Mouse (Mus musculus): Measurements from ENCODE around the gene Rpl38. TPM values are rescaled to one million over a fixed set of nuclear protein-coding genes. Genes with fewer than 3 reads are reported as not detected.

Gene Rpl38
- total RNA-seq (2021): 100 to 1,000 TPM; 532 to 566 TPM

DNA sequence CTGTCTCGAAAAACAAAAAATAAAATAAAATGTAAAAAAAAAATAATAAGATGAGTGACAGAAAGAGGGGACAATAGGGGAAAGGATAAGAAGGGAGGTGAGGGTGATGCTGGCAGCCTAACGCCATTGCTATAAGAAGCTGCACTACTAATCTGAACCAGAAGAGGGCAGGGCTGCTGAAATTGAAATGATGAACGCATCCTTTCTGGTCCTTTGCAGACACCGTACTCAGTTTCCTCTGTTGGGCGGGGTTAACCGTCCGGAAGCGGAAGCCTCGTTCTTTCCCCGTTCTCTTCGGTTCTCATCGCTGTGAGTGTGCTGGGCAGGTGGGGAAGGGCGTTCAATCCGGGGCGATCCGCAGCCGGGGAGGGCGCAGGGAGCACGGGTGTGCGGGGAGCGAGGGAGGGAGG, at the start of gene Rpl38:
Rpl38 (plus strand) TSS at position 224 of the 410 bp plus-strand sequence.
- intact Hi-C loops (cut with DNase I): no loop called here
- peak; percentile 80 for DNase-seq (ENCODE audit: low spot score)

GRCm38 (mm10) chr11:114618697-114619417, 49.5 kb upstream of the Rpl38 start:
- no peak for DNase-seq (ENCODE audit: low spot score)
- intact Hi-C loops (cut with DNase I): no loop called here

DNA sequence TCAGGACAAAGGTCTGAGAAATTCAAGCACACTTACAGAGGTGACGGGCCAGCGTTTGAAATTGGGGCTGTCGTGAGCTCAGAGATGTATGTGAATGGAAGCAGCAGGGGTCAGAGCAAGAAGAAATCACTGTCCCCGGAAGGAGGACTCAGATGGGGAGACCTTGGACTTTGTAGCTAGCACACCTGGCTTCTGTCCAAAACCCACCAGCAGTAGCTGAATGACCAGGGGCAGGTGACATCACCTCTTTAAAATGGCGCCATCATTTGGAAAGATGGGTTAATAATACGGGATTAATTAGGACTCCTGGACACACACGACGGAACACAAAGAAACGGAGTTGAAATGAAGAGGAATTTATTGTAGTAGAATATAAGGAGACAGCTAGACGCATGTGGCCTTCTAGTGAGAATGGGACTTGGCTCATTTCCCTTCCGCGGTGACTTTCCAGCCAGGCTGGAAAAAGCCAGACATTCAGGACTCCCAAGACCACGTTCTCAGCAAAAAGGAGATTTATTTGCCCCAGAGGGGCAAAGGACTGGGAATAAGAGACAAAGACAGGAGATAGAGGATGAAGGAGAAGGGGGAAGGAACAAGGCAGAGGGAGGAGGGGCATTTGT, 42.1 kb upstream of the Rpl38 start:
- DNase-seq (ENCODE audit: low spot score): no peak
- intact Hi-C loops (cut with DNase I): no loop called here

DNA sequence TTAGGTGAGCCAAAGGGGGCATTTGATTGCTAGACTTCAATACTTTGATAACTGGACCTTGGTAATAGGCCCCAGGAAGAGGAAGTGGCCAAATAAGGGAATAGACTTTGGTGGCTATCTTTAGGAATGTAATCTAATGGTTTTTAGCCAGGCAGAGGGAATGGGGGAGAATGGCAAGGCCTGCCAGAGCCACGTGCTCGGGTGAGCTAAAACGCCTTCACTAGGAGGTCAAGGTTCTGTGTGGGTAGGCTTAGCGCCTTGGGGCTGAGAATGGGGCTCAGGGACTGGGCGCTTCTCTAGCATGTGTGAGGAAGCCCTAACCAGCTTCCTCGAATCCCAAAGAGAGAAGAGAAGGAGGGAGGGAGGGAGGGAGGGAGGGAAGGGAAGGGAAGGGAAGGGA, 41.3 kb upstream of the Rpl38 start:
- intact Hi-C loops (cut with DNase I): no loop called here
- no peak for DNase-seq (ENCODE audit: low spot score)

DNA sequence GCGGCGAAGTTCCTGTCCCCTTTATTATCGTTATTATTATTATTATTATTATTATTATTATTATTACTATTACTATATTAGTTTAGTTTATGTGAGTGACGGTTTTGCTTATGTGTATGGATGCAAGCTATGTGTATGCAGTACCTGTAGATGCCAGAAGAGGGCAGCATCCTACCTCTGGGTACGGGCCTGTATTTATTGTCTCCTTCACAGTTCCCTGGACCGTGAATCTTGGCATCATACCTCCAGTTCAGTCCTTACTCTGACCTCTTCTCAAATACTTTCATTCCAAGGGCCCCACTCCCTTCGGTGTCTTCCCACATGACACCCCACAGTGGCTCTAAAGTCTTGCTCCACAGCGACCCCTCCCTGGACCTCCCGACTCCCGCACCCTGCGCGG, 40.3 kb upstream of the Rpl38 start:
- no peak for DNase-seq (ENCODE audit: low spot score)
- intact Hi-C loops (cut with DNase I): no loop called here

- intact Hi-C loops (cut with DNase I): loop anchor here (10.0 kb wide), 1 partner anchor 425 kb away; no protein-coding TSS in a partner anchor
- no peak for DNase-seq (ENCODE audit: low spot score)
Measured at GRCm38 (mm10) chr11:114630044-114630443, 38.3 kb upstream of the Rpl38 start.

- no peak for DNase-seq (ENCODE audit: low spot score)
- intact Hi-C loops (cut with DNase I): loop anchor here (10.0 kb wide), 1 partner anchor 427 kb away; no protein-coding TSS in a partner anchor
Measured at GRCm38 (mm10) chr11:114632266-114632665, 36.1 kb upstream of the Rpl38 start.

GRCm38 (mm10) chr11:114636292-114636691, 32.0 kb upstream of the Rpl38 start:
- intact Hi-C loops (cut with DNase I): loop anchor here (1.0 to 10.0 kb wide), 4 partner anchors 113 to 771 kb away; no protein-coding TSS in a partner anchor
- peak; percentile 28 for DNase-seq (ENCODE audit: low spot score)

DNA sequence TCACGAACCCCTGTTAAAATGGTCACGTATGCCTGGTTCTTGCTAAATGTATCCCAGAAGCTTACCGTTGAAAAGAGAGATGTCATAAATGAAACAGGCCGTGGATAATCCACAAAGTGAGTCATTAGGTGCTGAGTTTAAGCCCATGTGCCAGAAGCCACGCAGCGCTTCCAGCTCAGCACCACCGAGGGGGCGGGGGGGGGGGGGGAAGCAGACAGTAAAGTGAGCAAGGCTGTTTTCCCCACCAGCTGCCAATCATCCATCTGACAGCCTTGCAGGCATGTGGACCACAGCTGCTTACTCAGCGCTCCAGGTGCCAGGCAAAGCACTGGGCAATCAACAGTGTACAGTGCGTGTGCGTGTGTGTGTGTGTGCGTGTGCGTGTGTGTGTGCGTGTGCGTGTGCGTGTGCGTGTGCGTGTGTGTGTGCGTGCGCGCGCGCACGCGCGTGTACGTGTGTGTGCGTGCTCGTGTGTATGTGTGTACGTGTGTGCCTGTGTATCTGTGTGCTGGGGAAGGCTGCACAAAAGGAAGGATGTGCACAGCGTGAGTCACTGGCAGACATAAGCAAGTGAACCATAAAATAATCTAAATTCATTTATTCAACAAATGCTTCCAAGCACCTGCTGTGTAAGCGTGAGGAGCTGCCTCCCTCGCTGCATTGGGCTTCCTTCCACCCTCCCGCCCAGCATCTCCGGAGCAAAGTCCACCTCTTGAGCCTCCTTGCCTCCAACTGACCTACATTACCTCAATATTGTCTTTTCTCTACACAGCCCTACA, 31.4 kb upstream of the Rpl38 start:
- DNase-seq (ENCODE audit: low spot score): no peak
- intact Hi-C loops (cut with DNase I): loop anchor here (1.0 to 10.0 kb wide), 4 partner anchors 114 to 772 kb away; no protein-coding TSS in a partner anchor

- intact Hi-C loops (cut with DNase I): loop anchor here (5.0 to 10.0 kb wide), 2 partner anchors 434 to 566 kb away; no protein-coding TSS in a partner anchor
- DNase-seq (ENCODE audit: low spot score): no peak
Measured at GRCm38 (mm10) chr11:114638647-114639290, 29.6 kb upstream of the Rpl38 start.

GRCm38 (mm10) chr11:114639681-114640103, 28.6 kb upstream of the Rpl38 start:
- DNase-seq (ENCODE audit: low spot score): no peak
- intact Hi-C loops (cut with DNase I): loop anchor here (5.0 to 10.0 kb wide), 2 partner anchors 435 to 567 kb away; no protein-coding TSS in a partner anchor

DNA sequence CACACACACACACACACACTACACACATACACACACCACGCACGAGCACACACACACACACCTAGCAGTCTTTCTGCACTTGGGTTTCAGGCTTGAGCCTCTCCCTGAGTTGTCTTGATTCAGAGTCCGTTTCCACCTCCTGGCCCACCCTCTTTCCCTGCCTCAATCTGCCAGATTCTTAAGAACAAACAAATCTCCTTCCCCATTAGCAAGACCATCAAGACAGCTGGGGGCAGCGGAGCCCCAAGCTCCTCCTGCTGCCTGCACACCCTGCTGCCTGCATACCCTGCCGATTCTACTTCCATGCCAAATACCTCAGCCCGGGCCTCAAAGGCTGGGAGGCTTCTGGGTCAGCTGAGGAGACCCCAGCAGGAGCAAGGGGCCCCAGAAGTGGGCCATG, 27.7 kb upstream of the Rpl38 start:
- intact Hi-C loops (cut with DNase I): no loop called here
- DNase-seq (ENCODE audit: low spot score): no peak

DNA sequence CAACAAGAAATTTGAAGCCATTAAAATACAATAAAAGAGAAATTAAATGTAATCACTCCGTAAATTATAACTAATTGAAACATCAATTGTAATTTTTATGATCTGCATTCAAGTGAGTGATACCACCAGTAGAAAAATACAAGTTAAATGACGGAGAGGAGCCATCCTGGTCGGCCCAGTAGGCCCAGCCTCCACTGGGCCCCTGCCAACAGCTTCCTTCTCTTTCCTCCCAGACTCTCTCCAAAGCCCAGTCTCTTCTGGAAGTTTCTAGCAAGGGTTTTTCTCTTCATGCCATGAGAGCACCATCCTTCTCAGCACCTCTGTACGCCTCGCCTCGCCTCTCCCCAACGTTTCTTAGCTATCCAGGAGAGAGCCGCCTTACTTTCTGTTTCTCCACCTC, 27.2 kb upstream of the Rpl38 start:
- DNase-seq (ENCODE audit: low spot score): no peak
- intact Hi-C loops (cut with DNase I): no loop called here

DNA sequence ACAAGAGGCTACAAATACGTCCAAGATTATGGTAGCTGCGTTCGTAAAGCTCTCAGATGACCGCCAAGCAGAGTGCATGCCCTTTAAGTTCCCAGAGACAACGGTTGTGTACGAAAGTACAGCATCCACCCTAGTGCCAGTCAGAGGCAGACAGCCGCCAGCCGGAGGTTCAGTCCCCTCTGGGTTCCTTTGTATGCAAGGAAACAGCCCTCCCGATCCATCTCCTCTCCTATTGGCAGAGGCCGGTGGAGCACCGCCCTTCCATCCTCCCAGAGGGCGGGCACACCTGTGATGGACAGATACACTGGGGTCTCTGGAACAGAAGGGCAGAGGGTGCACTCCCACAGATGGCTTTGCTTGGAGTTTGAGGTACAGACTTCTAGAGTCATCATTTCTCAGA, 26.1 kb upstream of the Rpl38 start:
- no peak for DNase-seq (ENCODE audit: low spot score)
- intact Hi-C loops (cut with DNase I): no loop called here

DNA sequence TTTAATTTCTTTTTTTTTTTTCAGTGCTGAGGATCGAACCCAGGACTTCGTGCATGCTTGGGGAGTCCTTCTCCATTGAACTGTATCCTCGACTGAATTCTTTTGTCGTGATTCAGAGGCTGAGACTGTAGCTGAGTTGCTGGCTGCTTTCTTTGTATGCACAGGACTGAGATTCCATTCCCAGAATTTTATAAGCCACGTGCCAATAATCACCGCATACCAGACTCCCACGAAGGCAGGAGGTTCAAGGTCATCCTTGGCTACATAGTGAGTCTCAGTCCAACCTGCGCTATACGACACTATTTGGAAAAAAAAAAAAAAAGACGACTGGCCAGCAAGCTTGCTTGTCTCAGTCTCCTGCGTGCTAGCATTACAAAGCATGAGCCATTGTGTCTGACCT, 25.4 kb upstream of the Rpl38 start:
- no peak for DNase-seq (ENCODE audit: low spot score)
- intact Hi-C loops (cut with DNase I): no loop called here

DNA sequence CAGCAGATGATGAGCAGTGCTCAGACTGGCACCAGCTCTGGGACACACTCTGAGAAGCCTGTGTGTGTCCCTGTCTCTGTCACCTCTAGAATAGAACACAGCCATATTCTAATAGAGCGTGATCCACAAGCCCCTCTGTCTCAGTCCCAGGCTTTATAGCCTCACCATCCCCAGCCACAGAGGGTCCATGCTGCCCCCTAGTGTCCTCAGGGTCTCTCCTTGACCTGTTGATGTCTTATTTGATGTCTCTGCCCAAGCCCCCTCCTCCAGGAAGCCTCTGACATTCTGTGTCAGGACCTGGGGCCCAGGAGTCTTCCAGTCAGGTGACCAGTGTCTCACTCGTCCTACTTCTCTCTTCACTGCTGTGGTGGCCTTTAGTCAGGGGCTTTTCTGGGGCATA, 24.2 kb upstream of the Rpl38 start:
- intact Hi-C loops (cut with DNase I): no loop called here
- no peak for DNase-seq (ENCODE audit: low spot score)

- intact Hi-C loops (cut with DNase I): no loop called here
- no peak for DNase-seq (ENCODE audit: low spot score)
Measured at GRCm38 (mm10) chr11:114649510-114649909, 18.8 kb upstream of the Rpl38 start.

DNA sequence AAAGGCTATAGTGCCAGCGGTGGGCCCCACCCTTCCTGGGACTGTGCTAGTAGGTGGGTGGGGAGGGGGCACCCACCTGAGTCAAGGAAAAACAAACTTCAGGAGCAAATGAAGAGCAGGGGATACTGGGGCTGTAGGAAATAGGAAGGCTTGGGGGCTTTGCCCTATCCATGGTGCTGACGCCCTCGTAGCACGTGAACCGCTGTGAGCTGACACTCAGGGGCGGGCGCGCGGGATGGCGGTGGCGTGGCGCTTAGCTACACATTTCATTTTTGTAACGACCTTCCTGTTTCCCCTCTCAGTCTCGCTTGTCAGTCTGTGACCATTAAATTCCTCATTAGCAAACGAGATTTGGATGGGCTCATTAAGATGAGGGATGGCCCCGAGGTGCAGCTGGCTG, 15.8 kb upstream of the Rpl38 start:
- no peak for DNase-seq (ENCODE audit: low spot score)
- intact Hi-C loops (cut with DNase I): no loop called here

DNA sequence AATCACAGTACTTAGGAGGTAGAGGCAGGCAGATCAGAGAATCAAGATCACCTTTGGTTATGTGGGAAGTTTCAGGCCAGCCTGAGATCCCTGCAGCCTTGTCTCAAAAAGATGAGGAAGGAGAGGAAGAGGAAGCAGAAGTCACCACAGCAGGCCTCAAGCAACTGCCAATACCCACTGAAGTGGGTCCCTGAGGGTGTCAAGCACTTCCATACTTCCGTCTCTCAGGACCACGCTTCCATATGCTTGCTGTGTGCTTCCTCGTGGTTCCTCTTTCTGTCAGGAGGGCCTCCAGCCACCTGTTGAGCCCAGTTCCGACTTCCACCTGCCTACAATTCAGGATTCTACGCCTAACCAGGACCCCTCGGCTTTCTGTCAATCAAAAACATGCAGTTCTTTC, 14.7 kb upstream of the Rpl38 start:
- DNase-seq (ENCODE audit: low spot score): no peak
- intact Hi-C loops (cut with DNase I): no loop called here

DNA sequence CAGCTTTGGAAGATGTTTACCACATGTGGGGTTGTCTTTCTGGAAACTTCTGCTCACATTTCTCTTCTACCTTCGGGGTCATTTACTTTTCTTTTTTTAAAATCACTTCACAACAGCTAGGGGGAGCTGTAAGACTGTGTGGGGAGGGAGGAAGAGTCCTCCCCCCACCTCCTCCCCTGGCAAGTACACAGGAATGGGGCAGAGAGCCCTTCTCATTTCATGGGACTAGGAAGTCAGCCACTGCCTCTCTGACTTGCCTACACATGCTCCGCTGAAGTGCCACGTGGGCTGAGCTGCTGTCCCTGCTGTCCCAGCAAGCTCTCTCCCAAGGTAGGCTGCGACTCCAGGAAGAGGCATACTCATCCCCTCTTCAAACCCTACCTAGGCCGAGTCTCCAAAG, 13.8 kb upstream of the Rpl38 start:
- intact Hi-C loops (cut with DNase I): no loop called here
- no peak for DNase-seq (ENCODE audit: low spot score)
